Mouse (Mus musculus): ENCODE results near the gene Ifrd2.

DNA sequence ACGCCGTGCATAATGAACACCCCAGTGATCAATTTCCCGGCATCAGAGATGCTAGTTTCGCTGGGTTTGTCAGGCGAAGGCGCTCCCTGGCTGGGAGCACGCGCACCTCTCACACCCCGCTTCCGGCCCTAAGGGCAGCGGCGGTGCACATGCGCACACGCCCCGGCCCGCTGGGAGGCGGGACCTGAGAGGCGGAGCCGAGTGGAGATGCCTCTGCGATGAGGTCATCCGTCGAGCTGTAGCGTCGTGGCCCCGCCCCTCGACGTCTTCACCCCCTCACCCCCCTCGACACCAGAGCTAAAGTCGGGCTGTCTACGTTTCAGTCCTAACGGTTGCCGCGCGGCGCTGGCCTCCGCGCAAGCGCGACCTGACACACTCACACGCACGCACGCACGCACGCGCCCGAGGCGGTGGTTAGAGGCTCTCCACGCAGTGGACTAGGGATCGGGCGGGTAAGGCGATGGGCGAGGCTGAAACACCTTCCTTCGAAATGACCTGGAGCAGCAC is 33.1 kb upstream of the Ifrd2 start:
- TF ChIP-seq TAL1 (IDR thresholded peaks at IDR 0.05; ENCODE audit: low read length) = no peak
- no peak for TF ChIP-seq USF2 (IDR thresholded peaks at IDR 0.05; ENCODE audit: borderline replicate concordance in 1 of 2, insufficient read depth in 1 of 2, low read depth in 1 of 2, low read length in 2 of 2)
- no peak for TF ChIP-seq GATA1 (IDR thresholded peaks at IDR 0.05; ENCODE audit: low read depth, low read length)

Data from MEL (cell line).